Mouse (Mus musculus) adrenal gland, adult 8-10 months (tissue): ENCODE measurements at regions not wholly inside any gene's neighbourhood (a gene's known extent, or its start where the extent isn't known, plus 50 kb on each side); places are given as distances from the start of the nearest gene placed in this dataset.
A peak's percentile ranks its signal among the peaks of the same experiment; 100 is the strongest.

Source experiments
- DNase-seq: peaks from one replicate; pipeline ENCODE4 v3.0.0; 2022

- no peak for DNase-seq
Observed at GRCm38 (mm10) chr10:110534387-110534786, 78.4 kb upstream of the Nav3 start.

GRCm38 (mm10) chr10:110542712-110543111, 86.7 kb upstream of the Nav3 start:
- DNase-seq = no peak

DNA sequence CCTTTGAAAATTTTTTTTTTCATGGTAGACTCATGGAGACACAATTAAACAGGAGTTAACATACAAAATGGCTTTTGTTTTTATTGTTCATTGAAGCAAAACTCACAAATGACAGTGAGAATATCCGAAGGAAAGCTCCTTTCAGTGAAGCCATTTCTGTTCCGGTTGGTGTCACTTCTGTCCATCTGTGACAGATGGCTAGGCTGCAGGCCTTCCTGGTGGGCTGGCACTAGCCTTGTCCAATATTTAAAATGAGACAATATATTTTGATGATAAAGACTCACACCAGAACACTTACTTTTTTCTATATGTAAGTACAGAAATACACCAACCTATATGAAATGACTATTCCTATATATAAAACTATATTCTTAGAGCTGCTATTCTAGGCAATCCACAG, 92.4 kb upstream of the Nav3 start:
- DNase-seq = no peak

DNA sequence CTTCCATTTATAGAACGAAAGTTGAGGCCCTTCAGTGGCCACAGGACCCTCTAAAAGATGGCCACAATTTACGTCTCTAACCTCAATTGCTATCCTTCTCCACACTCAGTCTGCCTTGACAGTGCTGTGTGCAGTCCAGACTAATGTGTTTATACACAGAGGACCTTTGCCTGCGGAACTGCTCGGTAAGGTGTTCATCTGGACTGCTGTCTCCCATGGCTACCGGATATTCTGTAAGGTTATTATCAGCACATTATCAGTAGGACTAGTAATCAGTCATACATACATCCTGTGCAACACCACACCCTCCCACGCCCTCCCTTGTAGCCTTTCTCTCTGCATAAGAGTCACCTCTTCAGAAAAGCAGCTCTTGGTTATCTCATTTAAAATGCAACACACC, 98.0 kb upstream of the Nav3 start:
- no peak for DNase-seq

DNA sequence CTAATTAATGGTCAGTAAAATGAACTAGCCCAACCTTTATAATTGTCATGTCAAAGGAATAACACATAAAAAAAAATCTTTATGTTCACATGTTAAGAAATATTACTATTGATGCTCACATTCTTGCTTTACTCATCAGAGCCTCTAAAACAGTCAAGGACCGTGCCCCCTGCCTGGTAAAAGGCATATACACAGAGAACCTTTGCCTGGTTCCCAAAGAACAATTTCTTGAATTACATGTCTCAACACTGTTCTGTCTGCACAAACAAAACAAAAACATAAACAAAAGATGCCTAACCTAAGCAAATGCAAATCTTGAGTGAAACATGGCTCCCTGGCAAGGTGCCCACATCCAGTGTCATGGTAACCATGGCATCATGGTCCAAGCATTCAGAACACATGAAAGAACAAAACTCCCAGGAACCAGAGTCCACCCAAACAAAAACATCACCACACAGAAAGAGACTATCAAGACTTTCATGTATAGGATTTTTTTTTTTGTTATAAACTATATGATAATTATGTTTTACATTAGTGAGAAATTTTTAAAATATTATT, 100.4 kb upstream of the Nav3 start:
- no peak for DNase-seq

DNA sequence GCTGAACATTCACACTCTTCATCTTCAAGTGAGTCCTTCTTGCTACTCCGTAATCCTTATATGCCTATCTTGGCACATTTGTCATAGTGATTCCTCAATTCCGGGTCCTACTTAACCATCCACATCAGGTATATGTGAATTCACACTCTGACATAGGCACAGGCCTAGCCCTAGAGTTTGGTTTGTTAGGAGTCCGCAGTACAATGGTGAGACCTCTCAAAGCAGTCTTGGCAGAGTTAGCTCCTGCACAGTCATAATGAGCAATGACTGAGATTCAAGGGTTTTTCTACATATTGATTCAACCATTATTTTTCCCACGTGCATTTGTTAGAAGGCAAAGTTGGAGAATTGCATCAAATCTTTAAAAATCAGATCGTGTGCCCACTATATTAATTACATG, 107.1 kb upstream of the Nav3 start:
- DNase-seq = no peak

GRCm38 (mm10) chr10:110563571-110563970, 107.6 kb upstream of the Nav3 start:
- no peak for DNase-seq

GRCm38 (mm10) chr10:110566260-110567050, 110.5 kb upstream of the Nav3 start:
- no peak for DNase-seq

DNA sequence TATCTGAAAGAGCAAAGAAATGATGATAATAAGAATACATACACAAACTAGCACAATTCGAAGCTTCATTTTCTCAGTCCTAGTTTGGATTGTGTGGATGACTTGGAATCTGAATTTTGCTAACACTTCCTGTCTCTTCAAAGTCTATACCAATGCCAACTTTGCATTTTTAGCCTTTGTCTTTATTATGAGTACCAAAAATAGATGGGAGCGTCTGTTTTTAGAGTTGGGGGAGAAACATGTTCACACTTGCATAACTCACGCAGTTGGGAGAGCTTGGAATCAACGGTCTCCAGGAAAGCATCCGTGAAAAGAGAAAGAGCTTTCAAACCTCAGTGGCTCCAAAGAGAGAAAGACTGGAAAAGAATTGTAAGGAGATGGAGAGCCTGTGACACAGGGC, 114.5 kb upstream of the Nav3 start:
- DNase-seq = no peak

DNA sequence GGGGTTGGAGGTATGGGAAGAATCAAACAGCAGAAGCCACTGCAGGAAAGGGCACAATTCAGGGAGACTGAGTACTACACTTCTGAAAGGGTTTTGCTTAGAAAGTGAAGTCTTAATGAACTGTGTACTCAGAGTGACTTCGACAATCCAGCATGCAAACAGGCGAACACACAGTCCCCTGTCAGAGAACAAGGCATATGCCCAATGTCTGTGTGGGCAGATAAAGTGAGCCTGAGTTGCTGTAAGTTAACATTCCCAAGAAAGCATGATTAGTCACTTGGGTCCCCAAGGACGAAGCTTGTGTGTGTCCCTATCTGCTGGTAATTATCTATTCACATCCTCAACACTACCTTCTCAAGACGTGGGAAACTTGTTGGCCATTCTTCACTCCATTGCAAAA, 115.2 kb upstream of the Nav3 start:
- no peak for DNase-seq

DNA sequence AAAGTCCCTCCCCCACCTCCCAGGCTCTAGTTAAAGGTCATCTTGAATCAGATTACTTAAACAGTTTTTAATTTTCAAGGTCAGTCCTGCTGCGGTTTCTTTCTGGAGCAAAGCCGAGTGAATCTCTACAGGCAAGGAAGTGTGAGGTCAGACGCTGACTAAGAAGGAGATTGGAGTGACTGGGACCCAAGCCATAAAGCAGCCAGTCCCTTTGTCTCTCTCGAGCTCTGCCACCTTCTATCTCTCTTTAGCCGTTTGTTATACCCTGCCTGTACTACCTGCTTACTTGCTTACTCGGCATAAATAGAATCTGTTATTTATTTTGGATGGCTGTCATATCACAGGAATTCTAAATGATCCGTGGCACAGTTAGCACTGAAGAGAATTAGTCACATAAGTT, 117.5 kb upstream of the Nav3 start:
- DNase-seq = no peak

DNA sequence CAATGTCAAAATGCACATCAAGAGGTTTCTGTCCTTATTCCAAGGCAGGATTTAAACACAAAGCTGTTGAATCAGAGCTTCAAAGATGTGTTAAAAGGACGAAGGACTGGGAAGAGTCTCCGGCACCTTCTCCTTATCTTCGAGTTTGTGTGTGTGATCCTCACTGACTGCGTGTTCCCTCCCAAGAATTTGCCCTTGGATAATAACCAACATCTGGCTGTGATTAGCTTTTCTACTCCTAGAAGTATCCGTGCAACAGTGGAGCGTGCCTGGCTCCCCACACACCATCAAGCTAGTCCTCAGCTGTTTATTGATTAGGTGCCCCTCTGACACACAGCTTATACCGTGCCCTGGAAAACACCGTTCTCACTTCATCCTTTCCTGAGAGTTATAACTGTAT, 130.0 kb upstream of the Nav3 start:
- no peak for DNase-seq

DNA sequence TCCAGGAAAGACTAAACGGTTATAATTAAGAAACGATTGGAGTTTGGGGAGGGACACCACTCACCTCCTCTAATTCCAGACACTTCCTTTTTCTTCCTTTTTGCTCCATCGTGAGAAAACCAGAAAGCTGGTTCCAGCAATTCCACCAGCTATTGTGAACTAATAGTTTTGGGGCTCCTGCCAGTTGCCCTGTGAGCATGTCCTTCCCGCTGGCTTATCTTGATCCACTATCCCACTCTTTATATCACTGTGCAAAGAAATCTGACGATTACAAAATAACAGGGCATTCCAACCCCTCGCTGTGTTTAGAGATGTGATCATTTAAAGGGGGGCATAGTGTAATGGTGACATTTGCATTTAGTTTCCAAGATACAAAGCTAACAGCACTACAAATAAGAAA, 130.5 kb upstream of the Nav3 start:
- DNase-seq = no peak

DNA sequence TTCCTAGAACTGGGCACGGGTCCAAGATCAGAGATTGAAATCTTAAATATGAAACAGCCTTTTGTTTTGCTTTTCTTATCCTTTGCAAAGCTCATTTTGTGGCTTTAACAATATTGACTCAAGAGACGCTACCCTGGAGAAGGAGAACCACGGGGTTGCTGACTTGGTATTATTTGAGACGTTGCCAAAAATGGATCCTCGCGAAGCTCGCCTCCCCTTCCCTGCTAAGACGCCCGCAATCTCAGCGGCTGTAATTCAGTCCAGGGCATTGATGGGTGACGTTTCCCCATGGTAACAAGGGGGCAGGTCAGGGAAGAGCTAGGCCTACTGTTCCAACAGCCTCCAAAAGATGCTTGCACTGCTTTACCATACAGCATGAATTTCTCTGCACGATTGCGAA, 131.5 kb upstream of the Nav3 start:
- no peak for DNase-seq

DNA sequence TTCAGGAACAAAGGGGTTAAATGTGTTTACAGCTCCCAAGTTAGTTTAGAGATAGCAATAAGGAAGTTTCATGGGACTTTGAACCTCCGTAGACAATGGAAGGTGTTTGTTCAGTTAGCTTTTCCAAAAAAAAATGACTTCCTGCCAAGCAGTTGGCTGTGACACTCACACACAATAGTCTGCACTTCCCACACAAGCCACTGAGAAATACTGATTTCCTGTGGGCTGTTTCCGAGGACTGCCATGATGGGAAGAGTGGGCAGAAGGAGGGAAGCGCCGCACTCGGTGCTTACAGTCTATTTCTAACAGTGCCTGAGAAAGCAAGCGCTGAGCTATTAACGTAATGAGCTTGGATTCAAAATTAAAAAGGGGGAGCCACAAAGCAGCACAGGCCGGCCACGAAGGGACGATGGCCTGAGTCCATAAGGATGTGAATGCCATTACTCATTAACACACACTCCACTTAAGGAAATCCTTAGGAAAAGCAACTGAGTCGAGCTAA, 144.4 kb upstream of the Nav3 start:
- DNase-seq = no peak

DNA sequence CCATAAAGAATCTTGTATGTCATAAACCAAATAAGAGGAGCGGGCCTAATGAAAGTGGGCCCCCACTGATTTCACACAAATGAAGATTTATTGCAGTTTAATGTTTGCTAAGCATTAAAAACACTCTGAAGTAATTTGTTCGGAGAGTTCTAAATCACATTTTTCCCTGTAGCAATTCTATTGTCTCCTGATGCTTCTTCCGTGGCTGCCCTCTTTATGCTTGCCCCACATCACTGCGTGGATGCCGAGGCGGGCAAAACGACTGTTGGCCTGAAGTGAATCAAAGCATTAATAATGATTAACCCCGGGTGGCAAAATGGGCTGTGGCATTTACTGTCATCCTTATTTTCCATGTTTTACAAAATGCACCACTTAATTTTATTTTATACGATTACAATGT, 134.9 kb upstream of the E2f7 start:
- DNase-seq = no peak

GRCm38 (mm10) chr10:110617004-110617403, 128.2 kb upstream of the E2f7 start:
- no peak for DNase-seq

DNA sequence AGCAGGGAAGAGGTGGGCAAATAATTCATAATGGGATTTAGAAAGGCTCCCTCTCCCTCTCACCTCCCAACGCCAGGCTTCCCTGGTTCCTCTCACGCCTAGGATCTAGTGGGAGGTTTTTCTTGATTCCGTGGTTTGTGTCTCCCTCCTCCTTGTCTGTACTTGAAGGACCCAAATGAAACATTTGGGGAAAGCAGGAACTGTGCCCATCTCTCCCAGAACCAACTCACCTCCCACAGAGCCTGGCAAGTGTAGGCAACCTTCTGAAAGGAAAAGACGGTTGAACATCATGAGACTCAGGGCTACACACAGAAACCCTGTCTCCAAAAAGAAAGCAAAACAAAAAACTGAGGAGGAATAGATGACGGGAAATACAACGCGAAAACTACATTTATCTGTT, 126.0 kb upstream of the E2f7 start:
- DNase-seq = no peak

DNA sequence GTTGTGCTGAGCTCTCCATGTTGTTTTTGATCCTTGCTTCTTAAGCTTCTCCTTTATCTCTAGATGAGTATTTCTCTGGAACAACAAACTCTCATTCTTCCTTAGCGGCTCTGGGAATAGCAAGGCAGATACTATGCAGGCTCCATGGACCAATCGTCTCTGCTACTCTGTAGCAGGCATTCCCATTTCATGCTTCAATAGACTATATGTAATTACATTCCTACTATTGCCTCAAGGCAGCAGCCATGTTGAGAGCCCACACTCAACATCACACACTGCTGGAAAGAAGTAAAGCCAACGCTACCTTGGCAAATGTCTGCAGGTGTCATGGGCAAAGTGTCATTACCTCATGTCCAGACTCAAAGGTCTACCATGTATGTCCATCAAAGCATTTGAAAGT, 119.6 kb upstream of the E2f7 start:
- DNase-seq = no peak

DNA sequence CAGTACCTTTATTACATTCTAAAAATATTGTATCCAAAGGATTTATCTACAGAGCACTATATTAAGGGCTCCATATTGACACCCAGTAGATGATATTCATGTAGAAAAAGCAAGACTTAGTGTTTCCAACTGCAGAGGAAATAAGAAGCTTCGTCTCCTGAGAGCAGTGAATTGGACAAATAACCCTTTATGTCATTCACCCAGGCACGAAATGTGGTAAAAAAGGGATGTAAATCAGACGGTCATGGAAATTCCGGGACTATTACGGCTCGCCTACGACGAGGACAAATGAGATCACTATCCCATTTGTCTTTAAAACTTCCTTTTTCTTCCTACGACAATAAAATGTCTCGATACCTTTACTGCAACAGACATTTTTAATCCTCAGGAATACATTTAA, 104.8 kb upstream of the E2f7 start:
- no peak for DNase-seq

GRCm38 (mm10) chr10:110642065-110642690, 103.1 kb upstream of the E2f7 start:
- no peak for DNase-seq

DNA sequence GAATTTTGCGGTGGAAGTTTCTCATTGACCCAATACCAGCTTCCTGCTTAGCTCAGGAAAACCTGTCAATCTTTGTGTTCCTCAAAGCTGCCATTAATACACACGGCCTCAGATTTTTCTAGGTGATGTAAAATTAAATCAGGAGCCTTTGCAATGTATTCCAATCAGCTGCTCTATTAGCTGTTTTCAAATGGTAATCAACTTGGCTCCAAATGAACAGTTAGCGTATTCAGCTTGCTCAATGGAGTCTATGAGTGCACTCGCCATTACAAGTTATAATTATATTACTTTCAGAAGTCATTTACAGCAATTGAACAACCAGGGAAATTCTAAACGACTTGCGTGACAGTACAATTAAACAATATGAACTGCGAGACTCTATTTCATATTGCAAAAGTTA, 97.6 kb upstream of the E2f7 start:
- DNase-seq = no peak

DNA sequence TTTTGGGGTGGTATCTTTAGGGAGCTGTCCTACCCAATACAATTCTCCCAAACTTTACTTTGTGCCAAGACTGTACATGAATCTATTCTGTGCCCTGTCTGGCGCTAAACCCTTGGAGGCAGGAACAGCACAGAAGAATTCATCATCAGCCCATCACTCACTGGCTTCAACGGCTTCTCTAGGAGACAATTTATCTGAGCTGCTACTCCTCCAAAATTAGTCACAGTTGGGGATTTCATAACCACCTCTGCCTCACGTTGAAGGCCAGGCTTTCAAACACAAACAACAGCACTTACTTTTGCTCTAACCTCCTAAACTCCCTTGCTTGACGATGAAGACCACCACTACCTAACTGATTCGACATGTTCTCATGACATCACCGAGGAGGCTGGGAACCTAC, 95.1 kb upstream of the E2f7 start:
- peak; percentile 29 for DNase-seq

- no peak for DNase-seq
Observed at GRCm38 (mm10) chr10:110650851-110651250, 94.4 kb upstream of the E2f7 start.
